Mouse (Mus musculus) monocyte, adult 5-6 weeks (primary cell): ENCODE measurements around the gene Tbata. TPM values are rescaled to one million over a fixed set of nuclear protein-coding genes. Genes with fewer than 3 reads are reported as not detected.

ENCODE experiments used
- ATAC-seq: fragments of 153-309, 156-312 bp; replicated peaks from 2 replicates; pipeline ENCODE4 v1.8.0; 2017; ENCODE audit warnings: mild to moderate bottlenecking; ENCODE audit not compliant: low TSS enrichment, insufficient number of reproducible peaks, severe bottlenecking, poor library complexity, low FRiP score
- total RNA-seq: library from RNA; stranded (forward); fragments of 200-1000, 200-491, 200-594 nt; gene quantifications from 3 replicates; pipeline ENCODE4 v1.2.3, GENCODE M21; 2017

Gene Tbata
- total RNA-seq, 1 experiment from 2014 or later = not detected

DNA sequence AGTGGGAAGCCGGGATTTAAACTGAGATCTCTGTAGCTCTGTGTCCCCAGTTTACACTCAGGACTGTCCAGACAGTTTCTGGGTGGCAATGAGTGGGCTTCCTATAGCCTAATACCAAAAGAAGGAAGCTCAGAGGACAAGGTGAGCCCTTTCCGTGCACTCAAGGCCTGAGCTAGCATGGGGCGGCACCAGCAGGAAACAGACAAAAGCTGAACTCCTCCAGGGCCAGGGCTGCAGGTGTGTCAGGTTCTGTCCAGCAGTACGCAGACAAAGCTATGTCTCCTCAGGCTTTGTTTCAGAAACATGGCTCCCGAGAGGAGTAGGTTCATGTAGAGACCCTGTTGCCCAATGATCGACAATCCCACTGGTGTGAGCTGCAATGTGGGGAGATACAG lies 65.6 kb downstream of the Tbata start:
- ATAC-seq = no peak

Other genes starting within 250 kb of the Tbata start
- gene Pcbd1, start 82.6 kb upstream of the Tbata start, total RNA-seq = not detected in 3 replicates
- 60.5 to 72.5 TPM (median 69.9 TPM) in 3 replicates for gene Sgpl1, start 24.3 kb upstream of the Tbata start, total RNA-seq
- gene Adamts14, start 101.5 kb downstream of the Tbata start, total RNA-seq = 25.6 to 108 TPM (median 30.9 TPM) in 3 replicates
- gene Prf1, start 125.9 kb downstream of the Tbata start, total RNA-seq = 250 to 831 TPM (median 313 TPM) in 3 replicates
- gene Pald1, start 211.6 kb downstream of the Tbata start, total RNA-seq = 1.8 to 8.2 TPM (median 7.5 TPM) in 3 replicates
- 0.49 TPM in 1 of 3 replicates, not detected in the others for gene Nodal, start 246.0 kb downstream of the Tbata start, total RNA-seq